Mouse (Mus musculus): ENCODE measurements around the gene Prrt2. TPM values are rescaled to one million over a fixed set of nuclear protein-coding genes. Genes with fewer than 3 reads are reported as not detected.

Prrt2 gene
- 8.1 and 9.8 TPM in 2 replicates for polyA plus RNA-seq (2012; rRNA removed)

DNA sequence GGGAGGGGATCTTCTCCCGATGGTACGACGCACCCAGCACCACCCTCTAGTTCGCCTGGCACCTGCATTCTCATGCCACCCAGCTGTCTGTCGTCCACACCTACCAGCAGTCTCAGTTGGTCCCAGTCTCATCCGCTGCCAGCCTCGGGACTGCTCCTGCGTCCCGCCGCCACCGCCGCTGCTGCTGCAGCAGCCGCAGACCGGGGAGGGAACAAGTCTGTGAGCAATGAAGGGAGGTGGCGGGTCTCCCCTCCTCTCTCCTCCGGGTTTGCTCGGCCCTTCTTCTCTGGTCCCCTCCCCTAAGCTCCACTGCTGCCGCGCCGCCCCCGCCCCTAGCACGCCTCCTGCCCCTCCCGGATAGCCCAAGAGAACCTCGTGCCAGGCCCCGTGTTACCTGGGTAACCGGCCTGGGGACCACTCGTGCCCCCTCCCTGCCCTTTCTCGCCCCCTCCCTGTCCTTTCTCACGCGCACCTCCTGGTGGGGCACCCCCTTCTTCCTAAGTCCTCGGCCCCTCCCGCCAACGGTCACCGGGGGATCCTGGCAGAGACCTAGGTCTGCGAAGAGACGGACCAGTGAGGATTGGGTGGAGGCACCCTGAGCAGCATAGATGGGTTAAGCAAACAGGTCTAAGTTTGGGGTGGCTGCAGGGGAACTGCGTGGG is at the start of gene Prrt2, which contains the start of gene Gm42742:
TSS of gene Prrt2 (minus strand) at position 311 of the 662 bp plus-strand sequence.
TSS of gene Gm42742 (minus strand) at position 197 of the 662 bp plus-strand sequence.
- Histone ChIP-seq H3K4me3 (replicated peaks; ENCODE audit: extremely low read depth, low read depth, low read length) (peak within 1 kb of the TSS; percentile 45), H3K4me1 (ENCODE audit: control insufficient read depth, insufficient read depth, low read length) (peaks cover 11% of the 10 kb centered on the region; the same call in 1 of the 2 replicates)
- WGBS, result 7% methylated on average over 36 of the region's 37 CpGs
- DNase-seq, result no peak
- TF ChIP-seq POLR2A (IDR thresholded peaks at IDR 0.05; ENCODE audit: borderline replicate concordance, extremely low read depth, low read depth, low read length) (peak; percentile 34; the same call in 1 of the 2 replicates), CTCF (IDR thresholded peaks at IDR 0.05; ENCODE audit: insufficient read depth, low read length) (no peak)

- TF ChIP-seq POLR2A (IDR thresholded peaks at IDR 0.05; ENCODE audit: borderline replicate concordance, extremely low read depth, low read depth, low read length) (no peak), CTCF (IDR thresholded peaks at IDR 0.05; ENCODE audit: insufficient read depth, low read length) (no peak)
- 69% methylated on average over 4 of the region's 4 CpGs for WGBS
- H3K4me3 ChIP-seq (replicated peaks; ENCODE audit: extremely low read depth, low read depth, low read length), result no peak overlapping the region
- DNase-seq, result no peak
- H3K4me1 ChIP-seq (ENCODE audit: control insufficient read depth, insufficient read depth, low read length), result no peaks in the 10 kb centered on the region
Observed at GRCm38 (mm10) chr7:127066317-127066716, 45.3 kb upstream of the Prrt2 start.

GRCm38 (mm10) chr7:127065538-127065937 is 44.5 kb upstream of the Prrt2 start:
- no peak for DNase-seq
- no peak overlapping the region for H3K4me3 ChIP-seq (replicated peaks; ENCODE audit: extremely low read depth, low read depth, low read length)
- no peak for TF ChIP-seq POLR2A (IDR thresholded peaks at IDR 0.05; ENCODE audit: borderline replicate concordance, extremely low read depth, low read depth, low read length)
- TF ChIP-seq CTCF (IDR thresholded peaks at IDR 0.05; ENCODE audit: insufficient read depth, low read length), result no peak
- H3K4me1 ChIP-seq (ENCODE audit: control insufficient read depth, insufficient read depth, low read length), result no peaks in the 10 kb centered on the region
- 84% methylated on average over 6 of the region's 6 CpGs for WGBS

DNA sequence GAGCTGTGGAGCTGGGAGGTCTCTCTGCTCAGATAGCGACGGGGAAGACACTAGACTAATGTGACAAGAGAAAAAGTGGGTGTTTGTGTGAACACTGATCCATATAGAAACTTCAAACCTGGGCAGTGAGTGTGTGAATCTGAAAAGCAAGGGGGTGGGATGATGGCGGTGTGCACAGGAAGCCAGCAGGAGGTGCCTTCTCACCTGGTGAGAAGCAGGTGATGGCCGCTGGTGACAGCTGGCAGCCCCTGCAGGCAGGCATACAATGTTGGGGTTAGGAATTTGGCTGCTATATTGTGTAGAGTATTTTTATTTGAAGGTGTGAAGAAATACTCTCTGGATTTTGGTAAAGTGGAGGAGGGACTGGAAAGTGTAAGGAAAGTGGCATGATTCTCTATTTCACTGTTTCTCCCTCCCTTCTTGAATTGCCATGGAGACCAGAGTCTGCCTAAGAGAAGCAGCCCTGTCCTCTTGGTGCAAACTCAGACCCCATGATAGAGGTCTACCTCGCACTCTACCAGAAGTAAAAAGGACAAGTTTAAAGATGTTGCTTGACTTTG is 34.1 kb upstream of the Prrt2 start:
- Histone ChIP-seq H3K4me3 (replicated peaks; ENCODE audit: extremely low read depth, low read depth, low read length) (no peak overlapping the region), H3K4me1 (ENCODE audit: control insufficient read depth, insufficient read depth, low read length) (no peaks in the 10 kb centered on the region)
- TF ChIP-seq POLR2A (IDR thresholded peaks at IDR 0.05; ENCODE audit: borderline replicate concordance, extremely low read depth, low read depth, low read length), result no peak
- TF ChIP-seq CTCF (IDR thresholded peaks at IDR 0.05; ENCODE audit: insufficient read depth, low read length), result 0 out of 2 replicates have a peak, but pooled peaks have one; percentile 4
- DNase-seq, result no peak
- 52% methylated on average over 5 of the region's 5 CpGs for WGBS

DNA sequence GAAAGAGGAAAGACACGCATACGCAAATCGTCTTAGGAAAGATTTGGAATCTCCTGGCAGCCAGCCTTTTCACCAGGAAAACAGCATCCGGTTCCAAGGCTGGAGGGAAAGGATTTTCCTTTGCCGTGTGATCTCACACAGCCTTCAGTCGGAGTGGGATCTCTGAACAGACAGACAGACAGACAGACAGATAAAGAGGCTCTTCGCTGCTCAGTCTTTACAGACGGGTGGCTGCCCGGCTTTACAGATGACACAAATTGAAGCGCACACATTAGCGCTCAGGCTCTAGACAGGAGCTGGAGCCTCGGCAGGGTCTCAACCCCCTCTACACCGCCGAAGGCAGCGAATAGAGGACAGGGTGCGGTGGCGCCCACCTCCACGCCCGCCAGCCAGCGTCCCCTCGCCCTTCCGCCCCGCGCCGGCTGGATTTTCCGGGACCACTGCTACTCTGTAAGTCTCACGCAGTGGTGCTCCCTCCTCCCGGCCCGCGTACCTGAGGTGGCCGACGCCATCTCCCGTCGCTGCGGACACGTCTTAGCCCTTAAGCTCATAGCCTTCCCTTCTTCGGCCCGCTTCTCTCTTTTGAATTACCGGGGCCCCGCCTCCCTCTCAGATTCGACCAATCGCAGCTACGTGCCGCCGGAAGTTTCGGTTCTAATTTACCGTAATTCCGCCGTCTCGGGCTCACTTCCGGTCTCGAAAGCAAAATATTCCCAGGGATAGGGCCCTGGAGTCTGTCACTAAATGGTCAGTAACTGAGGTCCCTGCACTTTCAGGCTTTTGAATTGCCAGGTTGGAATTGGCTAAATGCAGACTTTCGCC is 21.1 kb upstream of the Prrt2 start, which contains the start of gene Kif22:
TSS of gene Kif22 (minus strand) at position 621 of the 822 bp plus-strand sequence.
- H3K4me3 ChIP-seq (replicated peaks; ENCODE audit: extremely low read depth, low read depth, low read length), result peak within 1 kb of the TSS; percentile 81
- WGBS, result under 1% methylated on average over 53 of the region's 53 CpGs
- peak; percentile 92 for DNase-seq
- no peak for TF ChIP-seq POLR2A (IDR thresholded peaks at IDR 0.05; ENCODE audit: borderline replicate concordance, extremely low read depth, low read depth, low read length)
- no peak for TF ChIP-seq CTCF (IDR thresholded peaks at IDR 0.05; ENCODE audit: insufficient read depth, low read length)
- H3K4me1 ChIP-seq (ENCODE audit: control insufficient read depth, insufficient read depth, low read length), result no peaks in the 10 kb centered on the region; the same call in 1 of the 2 replicates

DNA sequence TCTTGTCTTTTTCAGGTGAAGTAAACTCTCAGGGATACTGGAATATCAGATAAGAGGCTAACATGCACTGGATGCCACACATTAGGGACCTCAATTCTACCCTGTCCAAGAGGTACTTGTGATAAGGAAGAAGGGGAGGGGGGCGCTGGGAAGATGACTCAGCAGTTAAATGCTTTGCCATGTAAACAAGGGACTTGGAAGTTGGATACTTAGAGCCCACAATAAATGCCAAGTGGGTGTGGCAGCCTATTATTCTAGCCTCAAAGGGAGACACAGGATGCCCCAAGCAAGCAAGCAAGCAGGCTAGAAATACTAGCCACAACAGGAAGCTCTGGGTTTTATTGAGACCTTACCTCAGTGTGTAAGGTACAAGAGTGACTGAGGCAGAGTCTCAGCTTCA is 10.2 kb upstream of the Prrt2 start:
- no peak for DNase-seq
- Histone ChIP-seq H3K4me3 (replicated peaks; ENCODE audit: extremely low read depth, low read depth, low read length) (no peak overlapping the region), H3K4me1 (ENCODE audit: control insufficient read depth, insufficient read depth, low read length) (peaks cover 8% of the 10 kb centered on the region; the same call in 1 of the 2 replicates)
- no peak for TF ChIP-seq CTCF (IDR thresholded peaks at IDR 0.05; ENCODE audit: insufficient read depth, low read length)
- no peak for TF ChIP-seq POLR2A (IDR thresholded peaks at IDR 0.05; ENCODE audit: borderline replicate concordance, extremely low read depth, low read depth, low read length)
- WGBS, result 45% methylated on average over 1 of the region's 1 CpGs

DNA sequence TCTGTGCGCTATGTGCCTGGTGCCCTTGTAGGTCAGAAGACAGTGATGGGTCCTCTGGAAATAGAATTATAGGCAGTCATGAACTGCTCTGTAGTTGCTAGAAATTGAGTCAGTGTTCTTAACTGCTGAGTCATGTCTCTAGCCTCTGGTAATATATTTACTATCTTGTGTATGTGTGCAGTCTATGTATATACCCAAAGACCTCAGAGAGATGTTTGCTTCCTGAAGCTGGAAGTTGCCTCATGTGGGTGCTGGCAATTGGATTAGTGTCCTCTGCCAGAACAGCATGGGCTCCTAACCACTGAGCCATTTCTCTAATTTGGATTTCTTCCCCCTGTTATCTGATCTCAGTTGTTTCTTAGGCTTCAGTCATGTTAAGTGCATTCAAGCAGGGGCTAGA is 9.2 kb upstream of the Prrt2 start:
- Histone ChIP-seq H3K4me1 (ENCODE audit: control insufficient read depth, insufficient read depth, low read length) (peaks cover 8% of the 10 kb centered on the region; the same call in 1 of the 2 replicates), H3K4me3 (replicated peaks; ENCODE audit: extremely low read depth, low read depth, low read length) (no peak overlapping the region)
- 97% methylated on average over 1 of the region's 1 CpGs for WGBS
- no peak for TF ChIP-seq POLR2A (IDR thresholded peaks at IDR 0.05; ENCODE audit: borderline replicate concordance, extremely low read depth, low read depth, low read length)
- no peak for TF ChIP-seq CTCF (IDR thresholded peaks at IDR 0.05; ENCODE audit: insufficient read depth, low read length)
- DNase-seq, result no peak

DNA sequence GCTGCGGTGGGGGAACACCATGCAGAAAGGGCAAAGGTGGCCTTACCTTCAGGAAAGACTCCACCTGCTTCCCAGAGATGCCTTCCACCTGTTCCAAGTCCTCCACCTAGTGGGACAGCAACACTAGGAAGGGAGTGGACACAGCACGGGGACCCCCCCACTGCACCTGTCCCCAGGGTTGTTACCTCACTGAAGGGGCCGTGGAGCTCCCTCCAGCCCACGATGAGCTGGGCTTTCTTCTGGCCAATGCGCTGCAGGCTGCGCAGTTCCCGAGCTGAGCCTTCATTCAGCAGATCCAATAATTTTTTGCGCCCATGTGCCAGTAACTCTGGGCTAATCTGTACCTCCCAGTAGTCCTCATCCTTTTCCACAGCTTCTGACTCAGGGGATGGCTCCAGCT is 6.9 kb upstream of the Prrt2 start:
- Histone ChIP-seq H3K4me1 (ENCODE audit: control insufficient read depth, insufficient read depth, low read length) (peaks cover 11% of the 10 kb centered on the region; the same call in 1 of the 2 replicates), H3K4me3 (replicated peaks; ENCODE audit: extremely low read depth, low read depth, low read length) (peak overlapping the region; percentile 55)
- no peak for DNase-seq
- TF ChIP-seq POLR2A (IDR thresholded peaks at IDR 0.05; ENCODE audit: borderline replicate concordance, extremely low read depth, low read depth, low read length) (no peak), CTCF (IDR thresholded peaks at IDR 0.05; ENCODE audit: insufficient read depth, low read length) (no peak)
- WGBS, result 53% methylated on average over 8 of the region's 8 CpGs

Measured in lung, adult 2 months (tissue).